ENCODE assay signal across 22 mouse cellular contexts in the genomic region with DNA sequence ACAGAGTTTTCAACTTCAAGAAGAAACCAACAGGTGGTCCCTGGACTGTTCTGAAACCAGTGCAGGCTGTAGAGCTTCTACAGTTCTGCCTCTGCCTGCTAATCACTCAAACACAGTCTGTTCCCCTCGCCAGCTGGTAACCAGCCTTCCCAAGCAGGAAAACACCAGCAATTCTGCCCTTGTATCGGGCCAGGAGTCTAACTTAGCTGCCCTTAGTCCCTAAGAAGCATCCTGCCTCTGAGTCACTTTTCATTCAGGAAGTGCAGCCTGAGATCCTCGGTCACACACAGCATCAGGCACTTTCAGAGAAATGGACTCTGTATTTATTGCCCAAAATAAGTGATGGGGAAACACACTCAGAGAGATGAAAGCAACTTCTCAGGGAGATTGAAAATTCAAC.
A peak's percentile ranks its signal among the peaks of the same experiment; 100 is the strongest.
DNase-seq lines count a peak whose midpoint lies in the region; ATAC-seq and TF ChIP-seq lines count a peak whose summit lies in the region.
"Had no signal": no experiment of that assay in that cellular context is flagged by ENCODE, and none has a peak within 500 bp of the region (broad histone marks: within the 10 kb centered on the region; RNA-seq: fewer than 3 reads in every experiment).

No protein-coding gene starts in this region.

- TF ChIP-seq CTCF in kidney, postnatal 0 days (IDR thresholded peaks at IDR 0.05; ENCODE audit: low read depth) = no peak
- TF ChIP-seq CTCF in Patski (IDR thresholded peaks at IDR 0.05) = no peak

- no peak overlapping the region for H3K4me3 ChIP-seq in heart, embryonic 11.5 days (ENCODE audit: low read depth, low read length)
- H3K4me3 ChIP-seq in kidney, postnatal 0 days (replicated peaks; ENCODE audit: low read depth, low read length) = no peak overlapping the region
- H3K4me3 ChIP-seq in macrophage (ENCODE audit: inconsistent target) = no peak overlapping the region
- no peak overlapping the region for H3K4me3 ChIP-seq in forebrain, embryonic 14.5 days (ENCODE audit: low read depth, low read length)
- H3K4me3 ChIP-seq: erythroblast, embryonic 14.5 days; forebrain, embryonic 15.5 days; layer of hippocampus, adult 2 months; midbrain, embryonic 10.5 days had no signal

- DNase-seq in heart, adult 11 months = peak; percentile 92
- DNase-seq in kidney, postnatal 0 days (ENCODE audit: low spot score) = no peak
- DNase-seq in kidney, postnatal 36 days = no peak
- no peak for DNase-seq in Patski (ENCODE audit: low read depth, low spot score)
- no peak for DNase-seq in forebrain, embryonic 14.5 days (ENCODE audit: low spot score)
- DNase-seq: cerebellum, adult 8-10 months; gastrocnemius, postnatal 36 days; kidney, postnatal 10 days; layer of hippocampus, postnatal 36 days; lung, embryonic 14.5 days; lung, postnatal 4 days; retina, postnatal 1 day; thymus, postnatal 36 days had no signal

- no peaks in the 10 kb centered on the region for H3K27me3 ChIP-seq in heart, embryonic 11.5 days (ENCODE audit: control insufficient read depth, insufficient read depth, low read length)
- no peaks in the 10 kb centered on the region for H3K27me3 ChIP-seq in kidney, postnatal 0 days (ENCODE audit: insufficient read depth, low read length)
- H3K27me3 ChIP-seq in Patski = no peaks in the 10 kb centered on the region
- no peaks in the 10 kb centered on the region for H3K27me3 ChIP-seq in forebrain, embryonic 14.5 days (replicated peaks; ENCODE audit: control insufficient read depth, insufficient read depth, low read length)
- H3K27me3 ChIP-seq: CH12.LX; forebrain, embryonic 15.5 days had no signal

- POLR2A ChIA-PET in Patski (lab: Charles Lee) = interaction anchor here (0.9 to 2.1 kb wide), 2 partner anchors 9 to 60 kb away, joined by 3 to 5 read pairs; no protein-coding TSS in a partner anchor

- in situ Hi-C loops in Patski (cut with MboI; ENCODE audit: low pct_unique_long_range_greater_than_20kb) = no loop called here

- 63% methylated on average over 3 of the region's 3 CpGs for WGBS in heart, embryonic 11.5 days (ENCODE audit: insufficient replicate concordance)
- 45% methylated on average over 3 of the region's 3 CpGs for WGBS in kidney, postnatal 0 days
- WGBS in macrophage (ENCODE audit: missing documents) = 53% methylated on average over 3 of the region's 3 CpGs
- 83% methylated on average over 3 of the region's 3 CpGs for WGBS in forebrain, embryonic 14.5 days

- no peak overlapping the region for H3K27ac ChIP-seq in heart, embryonic 11.5 days (ENCODE audit: low read depth, low read length)
- H3K27ac ChIP-seq in kidney, postnatal 0 days = peak overlapping the region; percentile 10; the same call in 1 of the 2 replicates
- H3K27ac ChIP-seq in macrophage = 0 out of 2 replicates have a peak overlapping the region, but pooled peaks have one; percentile 21
- H3K27ac ChIP-seq in forebrain, embryonic 14.5 days (ENCODE audit: low read depth, low read length) = no peak overlapping the region
- H3K27ac ChIP-seq: forebrain, embryonic 15.5 days; layer of hippocampus, adult 2 months; midbrain, embryonic 10.5 days had no signal

- no peaks in the 10 kb centered on the region for H3K9me3 ChIP-seq in heart, embryonic 11.5 days (replicated peaks; ENCODE audit: control insufficient read depth, low read length)
- H3K9me3 ChIP-seq in kidney, postnatal 0 days (replicated peaks; ENCODE audit: low read length) = no peaks in the 10 kb centered on the region
- H3K9me3 ChIP-seq in forebrain, embryonic 14.5 days (replicated peaks; ENCODE audit: control insufficient read depth, low read length) = no peaks in the 10 kb centered on the region
- H3K9me3 ChIP-seq: forebrain, embryonic 15.5 days; midbrain, embryonic 10.5 days had no signal

- H3K79me2 ChIP-seq in macrophage (ENCODE audit: inconsistent target) = peaks cover 100% of the 10 kb centered on the region

- H3K4me1 ChIP-seq in heart, embryonic 11.5 days (ENCODE audit: control insufficient read depth, insufficient read depth, low read length) = peaks cover 18% of the 10 kb centered on the region
- no peaks in the 10 kb centered on the region; the same call in 1 of the 2 replicates for H3K4me1 ChIP-seq in kidney, postnatal 0 days (replicated peaks; ENCODE audit: insufficient read depth, low read length)
- H3K4me1 ChIP-seq in forebrain, embryonic 14.5 days (ENCODE audit: control insufficient read depth, insufficient read depth, low read length) = no peaks in the 10 kb centered on the region
- H3K4me1 ChIP-seq: midbrain, embryonic 10.5 days had no signal

- CTCF ChIA-PET in Patski (lab: Charles Lee) = interaction anchor here (0.9 to 1.7 kb wide), 6 partner anchors 9 to 33 kb away, joined by 3 to 7 read pairs (median 3); no protein-coding TSS in a partner anchor

- H3K4me2 ChIP-seq in heart, embryonic 11.5 days = no peak overlapping the region
- no peak overlapping the region for H3K4me2 ChIP-seq in kidney, postnatal 0 days (ENCODE audit: low read length)
- H3K4me2 ChIP-seq in forebrain, embryonic 14.5 days (ENCODE audit: low read length) = no peak overlapping the region
- H3K4me2 ChIP-seq: forebrain, embryonic 15.5 days; lung, embryonic 14.5 days had no signal

- no peak overlapping the region for H3K9ac ChIP-seq in heart, embryonic 11.5 days (ENCODE audit: low read depth, low read length)
- no peak overlapping the region for H3K9ac ChIP-seq in kidney, postnatal 0 days (ENCODE audit: low read depth, low read length)
- H3K9ac ChIP-seq in forebrain, embryonic 14.5 days (ENCODE audit: low read length) = no peak overlapping the region
- H3K9ac ChIP-seq: forebrain, embryonic 15.5 days; lung, embryonic 14.5 days had no signal

- ATAC-seq in heart, embryonic 11.5 days (replicated peaks; ENCODE audit: insufficient number of reproducible peaks, low FRiP score, low TSS enrichment) = no peak
- ATAC-seq in kidney, postnatal 0 days (replicated peaks; ENCODE audit: low FRiP score, low read depth) = no peak
- ATAC-seq in Patski = peak; percentile 63
- no peak for ATAC-seq in forebrain, embryonic 14.5 days
- ATAC-seq: forebrain, embryonic 15.5 days; hindbrain, embryonic 16.5 days; intestine, postnatal 0 days had no signal

- no peaks in the 10 kb centered on the region for H3K36me3 ChIP-seq in heart, embryonic 11.5 days (ENCODE audit: control insufficient read depth, insufficient read depth, low read length)
- no peaks in the 10 kb centered on the region for H3K36me3 ChIP-seq in kidney, postnatal 0 days (ENCODE audit: insufficient read depth, low read length)
- 0 out of 2 replicates have a peak, but pooled peaks cover 5% of the 10 kb centered on the region for H3K36me3 ChIP-seq in macrophage (ENCODE audit: inconsistent target)
- H3K36me3 ChIP-seq in forebrain, embryonic 14.5 days (ENCODE audit: control insufficient read depth, insufficient read depth, low read length) = peaks cover 8% of the 10 kb centered on the region

Comparison
In these comparisons a context has a peak if more than half of its experiments do, and no peak if none do; other contexts are left out.
1. H3K27ac ChIP-seq: peak in kidney, postnatal 0 days (single experiment) and macrophage (single experiment); none in heart, embryonic 11.5 days (single experiment) and forebrain, embryonic 14.5 days (single experiment).